Mouse (Mus musculus) midbrain, embryonic 11.5 days (tissue): ENCODE data around the gene Apol8. TPM values are rescaled to one million over a fixed set of nuclear protein-coding genes. Genes with fewer than 3 reads are reported as not detected.

ENCODE experiments used
- ATAC-seq: fragments of 200-750 bp; cut with Nextera tagmentation; 2 replicates; pipeline ENCODE4 v1.8.0; 2017; ENCODE audit warnings: moderate TSS enrichment, moderate library complexity; ENCODE audit not compliant: low FRiP score
- DNase-seq: peaks from one replicate; pipeline ENCODE4 v3.0.0; 2015; ENCODE audit warnings: low spot score; ENCODE audit errors: missing footprints
- H3K27ac ChIP-seq: fragments of 300-500 bp; sonication (generic); 2 replicates; pipeline ENCODE4 v1.5.1; 2014; ENCODE audit warnings: low read depth, low read length
- H3K27me3 ChIP-seq: fragments of 300-500 bp; sonication (generic); 2 replicates; pipeline ENCODE4 v1.6.1; 2014; ENCODE audit warnings: mild to moderate bottlenecking, low read length, moderate library complexity, mixed read lengths; ENCODE audit not compliant: control insufficient read depth, insufficient read depth
- H3K36me3 ChIP-seq: fragments of 300-500 bp; sonication (generic); 2 replicates; pipeline ENCODE4 v1.6.1; 2014; ENCODE audit warnings: mild to moderate bottlenecking, low read length, moderate library complexity, mixed read lengths; ENCODE audit not compliant: control insufficient read depth, insufficient read depth
- H3K4me1 ChIP-seq: fragments of 300-500 bp; sonication (generic); 2 replicates; pipeline ENCODE4 v1.6.1; 2014; ENCODE audit warnings: low read length; ENCODE audit not compliant: control insufficient read depth, insufficient read depth
- H3K4me2 ChIP-seq: fragments of 300-500 bp; sonication (generic); 2 replicates; pipeline ENCODE4 v1.6.1; 2014; ENCODE audit warnings: mild to moderate bottlenecking, moderate library complexity
- H3K4me3 ChIP-seq: fragments of 300-500 bp; sonication (generic); 2 replicates; pipeline ENCODE4 v1.5.1; 2014; ENCODE audit warnings: low read depth, low read length
- H3K9ac ChIP-seq: fragments of 300-500 bp; sonication (generic); 2 replicates; pipeline ENCODE4 v1.6.1; 2014; ENCODE audit warnings: low read length
- H3K9me3 ChIP-seq: fragments of 300-500 bp; sonication (generic); 2 replicates; pipeline ENCODE4 v1.6.1; 2016; ENCODE audit warnings: low read length; ENCODE audit not compliant: control insufficient read depth
- WGBS: fragments of 180-500 bp; shearing (Covaris S2); extraction: QIAGEN DNeasy Blood & Tissue Kit; methylation state at CpG from one replicate; pipeline ENCODE4 v1.1.7; 2014; 5-methylcytosine and 5-hydroxymethylcytosine counted together
- polyA plus RNA-seq: library from polyadenylated mRNA; unstranded; fragments of >200 nt; fragmentation: Nextera tagmentation; extraction: Ambion mirVana; gene quantifications from 2 replicates; pipeline ENCODE4 v1.2.1, GENCODE M21; 2014

The Apol8 gene
- polyA plus RNA-seq, 1 experiment from 2014 or later, result 0.34 TPM

DNA sequence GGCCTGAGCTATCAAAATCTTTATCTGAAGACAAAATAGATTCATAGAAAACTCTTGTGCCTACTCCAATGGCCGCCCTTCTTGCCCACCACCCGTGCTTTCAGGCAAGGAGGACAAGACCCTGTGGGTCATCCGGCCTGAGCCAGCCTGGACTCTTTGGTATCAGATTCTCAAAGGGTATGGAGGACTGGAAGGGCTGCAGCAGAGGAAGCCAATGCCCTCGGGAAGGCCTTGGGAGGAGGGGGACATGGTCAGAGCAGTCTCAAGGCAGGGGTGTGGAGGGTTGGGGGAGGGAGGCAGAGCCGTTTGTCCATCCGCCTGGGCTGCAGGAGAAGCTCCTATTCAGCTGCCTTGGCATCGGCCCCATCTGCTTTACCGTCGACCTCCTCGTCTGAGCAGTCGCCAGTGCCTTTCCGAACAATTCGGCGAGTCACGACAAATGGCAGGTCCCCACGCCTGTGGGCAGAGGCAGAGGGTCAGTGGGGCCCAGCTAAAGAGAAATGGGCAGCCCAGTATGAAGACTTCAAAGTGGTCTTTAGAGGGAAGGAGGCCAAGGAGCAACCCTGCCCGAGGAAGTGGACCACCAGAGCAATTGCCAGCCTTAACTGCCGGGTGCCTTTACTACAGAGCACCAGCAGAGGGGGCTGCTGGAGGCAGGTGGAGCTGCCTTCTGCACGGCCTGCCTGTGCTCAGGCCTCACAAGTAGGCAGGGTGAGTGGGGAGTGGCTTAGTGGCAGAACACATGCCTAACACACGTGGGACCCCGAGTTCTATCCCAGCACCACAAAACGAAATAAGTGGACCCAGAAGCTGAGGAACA is 5.0 kb upstream of the Apol8 start:
- no peak overlapping the region for H3K4me3 ChIP-seq
- DNase-seq (no peak), ATAC-seq (no peak)
- H3K9me3 ChIP-seq, result no peaks in the 10 kb centered on the region
- H3K4me2 ChIP-seq, result no peak overlapping the region
- WGBS, result 85% methylated on average over 22 of the region's 22 CpGs
- H3K27me3 ChIP-seq, result no peaks in the 10 kb centered on the region
- H3K36me3 ChIP-seq, result peaks cover 11% of the 10 kb centered on the region
- H3K9ac ChIP-seq, result no peak overlapping the region
- H3K27ac ChIP-seq, result no peak overlapping the region
- no peaks in the 10 kb centered on the region for H3K4me1 ChIP-seq

DNA sequence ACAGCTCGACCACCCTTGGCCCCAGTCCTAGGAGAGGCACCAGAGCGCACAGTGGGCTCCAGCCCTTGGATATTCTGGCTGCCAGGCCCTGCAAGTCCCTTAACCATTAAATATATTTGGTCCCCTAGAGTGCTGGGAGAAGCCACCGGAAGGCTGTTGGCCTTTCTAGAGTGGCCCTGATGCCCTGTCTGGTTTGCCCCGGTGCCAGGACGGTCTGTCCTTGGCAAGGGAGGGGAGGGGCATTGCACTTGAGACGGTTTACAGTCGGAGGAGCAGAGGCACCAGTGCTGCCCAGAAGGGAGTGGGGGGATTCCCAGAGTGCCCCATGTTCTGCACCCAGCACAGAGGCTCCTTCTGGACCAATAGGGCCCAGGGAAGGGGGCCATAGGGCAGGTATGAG is 4.3 kb upstream of the Apol8 start:
- H3K27me3 ChIP-seq, result no peaks in the 10 kb centered on the region
- H3K4me3 ChIP-seq, result no peak overlapping the region
- DNase-seq (no peak), ATAC-seq (no peak)
- H3K4me2 ChIP-seq, result no peak overlapping the region
- H3K4me1 ChIP-seq, result no peaks in the 10 kb centered on the region
- H3K36me3 ChIP-seq, result peaks cover 9% of the 10 kb centered on the region
- H3K9ac ChIP-seq, result no peak overlapping the region
- WGBS, result 95% methylated on average over 7 of the region's 7 CpGs
- no peak overlapping the region for H3K27ac ChIP-seq
- H3K9me3 ChIP-seq, result no peaks in the 10 kb centered on the region

DNA sequence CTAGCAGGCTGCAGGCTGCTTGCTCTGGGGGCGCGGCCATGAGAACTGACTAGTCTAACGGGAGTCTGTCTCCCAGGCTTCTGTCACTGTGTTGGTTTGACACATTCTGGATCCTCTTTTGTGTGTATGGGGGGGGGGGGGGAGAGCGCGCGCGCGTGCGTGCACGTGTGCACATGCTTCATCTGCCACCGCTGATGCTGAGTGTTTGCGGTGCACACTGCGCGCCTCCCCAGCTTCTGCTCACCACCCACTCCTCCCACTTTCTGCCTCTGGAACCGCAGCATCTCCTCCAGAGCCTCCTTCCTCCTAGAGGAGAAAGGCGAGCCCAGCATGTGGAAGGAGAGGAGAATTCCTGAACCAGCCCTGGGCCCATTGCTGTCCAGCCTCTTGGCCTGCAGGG is 3.2 kb upstream of the Apol8 start:
- H3K4me3 ChIP-seq, result no peak overlapping the region
- H3K36me3 ChIP-seq, result peaks cover 7% of the 10 kb centered on the region

DNA sequence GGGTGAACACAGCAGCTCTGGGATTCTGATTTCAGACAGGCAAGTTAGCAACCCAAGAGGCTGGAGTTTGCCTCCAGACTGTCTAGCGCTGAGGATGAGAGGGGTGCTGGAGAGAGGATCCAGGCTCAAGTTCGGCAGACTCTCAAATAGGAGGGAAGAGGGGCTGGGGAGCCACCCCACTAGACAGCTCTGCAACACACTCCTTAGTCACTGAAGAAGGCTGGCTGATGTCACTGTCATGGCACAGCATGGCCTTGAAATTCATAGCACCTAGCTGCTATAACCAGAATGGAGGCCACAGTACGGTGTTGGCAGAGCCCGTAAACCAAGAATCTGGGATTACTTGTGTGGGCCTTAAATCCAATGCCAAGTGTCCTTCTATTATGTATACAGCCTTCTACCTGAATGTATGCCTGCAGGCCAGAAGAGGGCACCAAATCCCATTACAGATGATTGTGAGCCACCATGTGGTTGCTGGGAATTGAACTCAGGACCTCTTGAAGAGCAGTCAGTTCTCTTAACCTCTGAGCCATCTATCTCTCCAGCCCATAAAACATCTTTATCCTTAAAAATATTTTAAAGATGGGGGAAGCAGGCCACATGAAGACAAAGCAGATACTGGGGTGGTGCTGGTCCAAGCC is 903 bp upstream of the Apol8 start:
- 83% methylated on average over 4 of the region's 4 CpGs for WGBS
- Histone ChIP-seq H3K4me3 (no peak overlapping the region), H3K4me1 (no peaks in the 10 kb centered on the region), H3K36me3 (peaks cover 5% of the 10 kb centered on the region; the same call in 1 of the 2 replicates), H3K27ac (no peak overlapping the region), H3K27me3 (no peaks in the 10 kb centered on the region), H3K4me2 (no peak overlapping the region), H3K9me3 (no peaks in the 10 kb centered on the region), H3K9ac (no peak overlapping the region)
- ATAC-seq (no peak), DNase-seq (no peak)

More for the DNA sequence above, 3.2 kb upstream of the Apol8 start:
- H3K9ac ChIP-seq, result no peak overlapping the region
- no peaks in the 10 kb centered on the region for H3K9me3 ChIP-seq
- DNase-seq, result no peak
- no peak overlapping the region for H3K4me2 ChIP-seq
- 96% methylated on average over 16 of the region's 16 CpGs for WGBS
- ATAC-seq, result no peak
- no peaks in the 10 kb centered on the region for H3K27me3 ChIP-seq
- no peaks in the 10 kb centered on the region for H3K4me1 ChIP-seq
- no peak overlapping the region for H3K27ac ChIP-seq

DNA sequence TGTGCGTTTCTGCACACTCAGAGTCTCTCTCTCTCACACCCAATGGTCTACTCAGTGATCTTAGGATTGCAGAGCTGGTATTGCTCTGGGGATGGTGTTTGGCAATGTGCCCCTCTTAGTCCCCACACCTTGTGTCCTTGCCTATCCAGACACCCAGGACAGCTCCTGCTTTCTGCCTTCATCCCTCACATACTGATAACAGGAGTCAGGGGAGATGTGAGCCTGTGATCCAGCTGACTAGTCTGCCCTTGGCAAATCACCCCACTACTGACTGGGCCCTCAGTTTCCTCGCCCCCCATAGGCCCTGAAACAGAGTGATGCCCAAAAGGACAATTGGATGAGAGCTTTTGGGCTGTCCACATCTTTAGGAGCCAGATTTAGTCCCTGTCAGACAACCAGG is 722 bp downstream of the Apol8 start:
- ATAC-seq (no peak), DNase-seq (no peak)
- Histone ChIP-seq H3K27ac (no peak overlapping the region), H3K36me3 (no peaks in the 10 kb centered on the region), H3K4me2 (no peak overlapping the region), H3K9ac (no peak overlapping the region), H3K4me1 (no peaks in the 10 kb centered on the region), H3K9me3 (no peaks in the 10 kb centered on the region), H3K27me3 (no peaks in the 10 kb centered on the region), H3K4me3 (no peak overlapping the region)
- 61% methylated on average over 2 of the region's 2 CpGs for WGBS

DNA sequence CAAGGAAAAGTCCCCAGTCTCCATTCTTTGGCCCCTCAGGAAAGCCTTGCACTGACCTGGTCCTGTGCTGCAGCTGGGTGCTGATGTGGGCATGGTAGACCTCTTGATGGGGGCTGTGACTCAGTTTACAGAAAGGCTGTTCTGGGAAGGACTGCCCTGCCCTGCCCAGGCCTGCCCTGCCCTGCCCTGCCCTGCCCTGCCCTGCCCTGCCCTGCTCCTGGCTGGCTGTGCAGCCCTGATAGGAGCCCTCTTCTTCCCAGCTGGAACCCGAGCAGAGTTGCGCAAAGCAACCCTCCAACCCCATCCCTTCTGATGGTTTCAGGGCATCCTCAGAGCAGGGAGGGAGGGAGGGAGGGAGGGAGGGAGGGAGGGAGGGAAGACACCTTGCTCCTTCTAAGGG is 1.7 kb downstream of the Apol8 start:
- DNase-seq, result no peak
- H3K4me2 ChIP-seq, result no peak overlapping the region
- no peaks in the 10 kb centered on the region for H3K27me3 ChIP-seq
- H3K27ac ChIP-seq, result no peak overlapping the region
- no peak for ATAC-seq
- H3K36me3 ChIP-seq, result no peaks in the 10 kb centered on the region
- H3K9ac ChIP-seq, result no peak overlapping the region
- no peaks in the 10 kb centered on the region for H3K4me1 ChIP-seq
- no peaks in the 10 kb centered on the region for H3K9me3 ChIP-seq
- no CpG with 5 or more reads among the region's 2 CpGs for WGBS
- H3K4me3 ChIP-seq, result no peak overlapping the region

DNA sequence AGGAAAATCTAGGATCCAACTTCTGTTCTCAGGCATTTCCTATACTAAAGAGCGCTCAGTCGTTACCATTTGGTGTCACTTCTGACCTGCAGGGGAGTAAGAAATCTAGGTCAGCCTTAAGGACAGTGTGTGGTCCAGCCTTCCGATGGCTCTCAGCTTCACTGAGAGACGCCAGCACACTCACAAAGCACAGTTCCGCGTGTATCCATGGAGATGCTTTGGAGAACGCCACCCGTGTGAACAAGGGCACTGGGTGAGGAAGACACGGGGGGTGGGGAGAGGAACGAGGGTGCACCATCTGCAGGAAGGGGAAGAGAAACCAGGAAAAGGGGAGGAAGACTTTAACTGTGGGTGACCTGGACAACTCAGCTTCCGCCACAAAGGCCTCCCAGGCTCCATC is 4.4 kb downstream of the Apol8 start:
- WGBS, result 64% methylated on average over 11 of the region's 11 CpGs
- no peaks in the 10 kb centered on the region for H3K9me3 ChIP-seq

DNA sequence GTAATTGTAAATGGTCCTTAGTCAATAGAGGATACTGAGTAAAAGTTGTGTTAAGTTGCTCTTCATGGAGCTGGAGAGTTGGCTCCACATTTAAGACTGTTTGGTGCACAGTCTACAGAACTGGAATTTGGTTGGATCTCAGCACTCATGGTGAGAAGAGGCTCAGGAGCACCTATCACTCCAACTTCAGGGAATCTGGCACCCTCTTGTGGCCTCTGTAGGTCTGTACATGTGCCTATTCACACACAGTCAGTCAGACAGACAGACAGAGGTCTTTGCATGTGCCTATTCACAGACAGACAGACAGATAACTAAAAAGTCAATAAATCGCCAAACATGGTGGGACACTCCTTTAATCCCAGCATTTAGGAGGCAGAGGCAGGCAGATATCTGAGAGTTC is 6.3 kb downstream of the Apol8 start:
- Histone ChIP-seq H3K4me1 (no peaks in the 10 kb centered on the region), H3K4me3 (no peak overlapping the region), H3K36me3 (no peaks in the 10 kb centered on the region), H3K9ac (no peak overlapping the region), H3K4me2 (no peak overlapping the region), H3K27me3 (no peaks in the 10 kb centered on the region), H3K9me3 (no peaks in the 10 kb centered on the region), H3K27ac (no peak overlapping the region)
- peak; percentile 72 for DNase-seq
- no peak for ATAC-seq
- WGBS, result 28% methylated on average over 1 of the region's 1 CpGs

More for the DNA sequence above, 4.4 kb downstream of the Apol8 start:
- Histone ChIP-seq H3K4me1 (no peaks in the 10 kb centered on the region), H3K9ac (no peak overlapping the region), H3K36me3 (no peaks in the 10 kb centered on the region), H3K4me2 (no peak overlapping the region), H3K27me3 (no peaks in the 10 kb centered on the region), H3K27ac (no peak overlapping the region), H3K4me3 (no peak overlapping the region)
- DNase-seq (peak; percentile 78), ATAC-seq (no peak)

DNA sequence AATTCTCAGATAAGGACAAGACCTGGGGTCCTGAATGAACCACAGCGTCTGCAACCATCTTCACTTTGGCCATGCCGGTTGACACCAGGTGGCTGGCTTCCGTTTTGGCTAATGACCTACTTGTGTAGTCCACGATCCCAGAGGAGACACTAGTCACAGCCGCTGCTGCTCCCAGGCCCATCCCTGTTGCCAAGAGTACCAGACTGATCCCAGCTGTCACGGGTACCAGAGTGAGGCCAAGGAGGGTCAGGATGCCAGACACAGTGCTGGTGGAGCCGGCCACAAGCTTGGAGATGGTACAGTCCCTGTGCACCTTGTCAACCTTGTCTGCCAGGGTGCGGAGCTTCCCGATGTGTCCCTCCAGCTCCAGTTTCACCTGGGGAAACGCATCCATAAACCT is 7.1 kb downstream of the Apol8 start:
- WGBS, result 91% methylated on average over 10 of the region's 10 CpGs
- no peak overlapping the region for H3K9ac ChIP-seq
- H3K9me3 ChIP-seq, result no peaks in the 10 kb centered on the region
- H3K27ac ChIP-seq, result no peak overlapping the region
- H3K36me3 ChIP-seq, result no peaks in the 10 kb centered on the region
- no peak for ATAC-seq
- H3K27me3 ChIP-seq, result no peaks in the 10 kb centered on the region
- DNase-seq, result peak; percentile 23
- H3K4me1 ChIP-seq, result no peaks in the 10 kb centered on the region
- no peak overlapping the region for H3K4me2 ChIP-seq
- no peak overlapping the region for H3K4me3 ChIP-seq
